ENCODE assay signal across 8 mouse cellular contexts in the genomic region with DNA sequence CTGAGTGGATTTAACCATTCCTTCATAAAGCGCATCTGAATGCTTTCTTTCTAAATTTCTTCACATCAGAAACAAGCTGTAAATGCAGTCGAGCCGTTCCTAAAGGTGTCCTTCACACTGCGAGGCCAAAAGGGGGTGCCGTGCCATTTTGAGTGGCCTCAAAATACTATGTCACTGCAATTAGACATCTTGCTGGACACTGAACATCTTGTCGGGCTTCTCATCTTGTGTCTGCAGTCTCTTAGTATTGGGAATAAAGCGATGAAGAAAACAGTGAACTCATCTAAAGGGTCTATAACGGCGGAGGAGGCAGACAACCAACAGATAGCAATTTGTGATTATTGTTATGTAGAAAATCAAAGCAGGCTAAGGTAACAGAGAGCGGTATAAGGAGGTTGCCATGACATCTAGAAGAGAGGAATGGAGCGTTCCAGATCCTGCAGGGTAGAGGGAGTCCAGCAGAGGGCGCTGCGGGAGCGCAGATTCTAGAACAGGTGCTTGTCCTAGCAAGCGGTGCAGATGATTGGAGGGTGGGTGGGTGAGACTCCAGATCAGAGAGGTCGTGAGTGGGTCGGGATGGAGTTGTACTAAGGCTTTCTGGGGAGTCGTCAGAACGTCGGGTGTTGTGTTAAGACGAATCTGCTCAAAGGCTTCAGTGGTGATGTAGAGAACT. TPM values are rescaled to one million over a fixed set of nuclear protein-coding genes. Genes with fewer than 3 reads are reported as not detected.
DNase-seq lines count a peak whose midpoint lies in the region; ATAC-seq and TF ChIP-seq lines count a peak whose summit lies in the region.
"Had no signal": no experiment of that assay in that cellular context is flagged by ENCODE, and none has a peak within 500 bp of the region (broad histone marks: within the 10 kb centered on the region; RNA-seq: fewer than 3 reads in every experiment).

No protein-coding gene starts in this region.

- H3K4me3 ChIP-seq in kidney, adult 2 months (ENCODE audit: insufficient read depth, low read depth, low read length) = no peak overlapping the region
- H3K4me3 ChIP-seq in limb, embryonic 10.5 days = no peak overlapping the region
- no peak overlapping the region for H3K4me3 ChIP-seq in midbrain, embryonic 15.5 days
- H3K4me3 ChIP-seq: myocyte had no signal

- intact Hi-C loops in gastrocnemius, postnatal 14 days (cut with DNase I; ENCODE audit: low total_unique reads) = no loop called here

- peaks cover 3% of the 10 kb centered on the region; the same call in 1 of the 2 replicates for H3K36me3 ChIP-seq in kidney, adult 2 months (ENCODE audit: control insufficient read depth, insufficient read depth, low read length)
- peaks cover 11% of the 10 kb centered on the region for H3K36me3 ChIP-seq in limb, embryonic 10.5 days
- no peaks in the 10 kb centered on the region for H3K36me3 ChIP-seq in midbrain, embryonic 15.5 days (replicated peaks)

- no peak for TF ChIP-seq POLR2A in kidney, adult 2 months (IDR thresholded peaks at IDR 0.05; ENCODE audit: low read depth, low read length)

- H3K9me3 ChIP-seq in limb, embryonic 10.5 days (replicated peaks) = no peaks in the 10 kb centered on the region
- H3K9me3 ChIP-seq in midbrain, embryonic 15.5 days = no peaks in the 10 kb centered on the region

- peak overlapping the region; percentile 33 for H3K4me2 ChIP-seq in midbrain, embryonic 15.5 days

- H3K9ac ChIP-seq in midbrain, embryonic 15.5 days = 0 out of 2 replicates have a peak overlapping the region, but pooled peaks have one; percentile 1

- H3K27ac ChIP-seq in kidney, adult 2 months (ENCODE audit: insufficient read depth, low read depth, low read length) = no peak overlapping the region
- H3K27ac ChIP-seq in limb, embryonic 10.5 days = no peak overlapping the region
- peak overlapping the region; percentile 71 for H3K27ac ChIP-seq in midbrain, embryonic 15.5 days

- TF ChIP-seq CTCF in kidney, adult 2 months (conservative IDR thresholded peaks at IDR 0.05; ENCODE audit: insufficient read depth, insufficient read length, low read depth, low read length) = peak; percentile 87

- H3K4me1 ChIP-seq in kidney, adult 2 months (ENCODE audit: control insufficient read depth, insufficient read depth, low read length) = no peaks in the 10 kb centered on the region
- no peaks in the 10 kb centered on the region for H3K4me1 ChIP-seq in limb, embryonic 10.5 days
- peaks cover 8% of the 10 kb centered on the region for H3K4me1 ChIP-seq in midbrain, embryonic 15.5 days

- ATAC-seq in activated CD4-positive, CD25-positive, alpha-beta regulatory T cell, adult 4 months = peak; percentile 83
- ATAC-seq in midbrain, embryonic 15.5 days (replicated peaks) = peak; percentile 81

- peak; percentile 88 to 89 for DNase-seq in cerebellum, postnatal 36 days
- DNase-seq in gastrocnemius, postnatal 14 days = peak; percentile 68
- peak; percentile 71 for DNase-seq in kidney, adult 2 months
- peak; percentile 88 for DNase-seq in limb, embryonic 10.5 days (ENCODE audit: low spot score)
- DNase-seq in spleen, postnatal 10 days (ENCODE audit: low spot score in 2 of 2) = peak; percentile 26 to 78

- WGBS in kidney, adult 2 months = 18% methylated on average over 21 of the region's 21 CpGs
- 22% methylated on average over 21 of the region's 21 CpGs for WGBS in limb, embryonic 10.5 days
- 17% methylated on average over 21 of the region's 21 CpGs for WGBS in midbrain, embryonic 15.5 days

- H3K27me3 ChIP-seq in kidney, adult 2 months (replicated peaks; ENCODE audit: control insufficient read depth, insufficient read depth, low read length) = no peaks in the 10 kb centered on the region
- no peaks in the 10 kb centered on the region for H3K27me3 ChIP-seq in limb, embryonic 10.5 days (ENCODE audit: low read depth, poor library complexity, severe bottlenecking)
- no peaks in the 10 kb centered on the region for H3K27me3 ChIP-seq in midbrain, embryonic 15.5 days (replicated peaks)

RNA-seq across cellular contexts. Expression of a gene that starts 15.6 kb away (rescaled TPM):
- polyA plus RNA-seq in activated CD4-positive, CD25-positive, alpha-beta regulatory T cell, adult 4 months (2017; shearing (Covaris generic)) = under 1 TPM in 1 of 2 experiments, not detected in 1; 0.61 TPM
- total RNA-seq in gastrocnemius, postnatal 14 days (2021) = not detected
- 0.10 and 0.14 TPM in 2 replicates for polyA plus RNA-seq in kidney, adult 2 months (2012; rRNA removed)
- polyA plus RNA-seq in limb, embryonic 10.5 days (2016; fragmentation: Nextera tagmentation; extraction: Ambion mirVana) = 0.24 and 0.38 TPM in 2 replicates
- 0.10 and 0.29 TPM in 2 replicates for polyA plus RNA-seq in midbrain, embryonic 15.5 days (2015; fragmentation: Nextera tagmentation; extraction: Ambion mirVana)
- polyA plus RNA-seq: myocyte had no signal

RNA-seq across cellular contexts. Expression of a gene that starts 55.4 kb away (rescaled TPM):
- polyA plus RNA-seq in activated CD4-positive, CD25-positive, alpha-beta regulatory T cell, adult 4 months (2017; shearing (Covaris generic)) = 1 to 10 TPM; 1.1 to 4.4 TPM
- total RNA-seq in gastrocnemius, postnatal 14 days (2021) = 10 to 100 TPM; 18.5 to 18.9 TPM
- polyA plus RNA-seq in kidney, adult 2 months (2012; rRNA removed) = 22.5 and 25.6 TPM in 2 replicates
- 2.4 and 3.0 TPM in 2 replicates for polyA plus RNA-seq in limb, embryonic 10.5 days (2016; fragmentation: Nextera tagmentation; extraction: Ambion mirVana)
- 2.1 and 2.2 TPM in 2 replicates for polyA plus RNA-seq in midbrain, embryonic 15.5 days (2015; fragmentation: Nextera tagmentation; extraction: Ambion mirVana)
